Mouse (Mus musculus): ENCODE measurements around the gene Cfap77.

The Cfap77 gene

GRCm38 (mm10) chr2:28907691-28908388 is 147.0 kb downstream of the Cfap77 start:
- DNase-seq (ENCODE audit: low spot score) = no peak

- no peak for DNase-seq (ENCODE audit: low spot score)
Observed at GRCm38 (mm10) chr2:28905561-28905960, 149.3 kb downstream of the Cfap77 start.

- DNase-seq (ENCODE audit: low spot score) = no peak
Observed at GRCm38 (mm10) chr2:28904786-28905185, 150.1 kb downstream of the Cfap77 start.

- no peak for DNase-seq (ENCODE audit: low spot score)
Observed at GRCm38 (mm10) chr2:28903871-28904270, 151.0 kb downstream of the Cfap77 start.

GRCm38 (mm10) chr2:28902291-28902690 is 152.6 kb downstream of the Cfap77 start:
- DNase-seq (ENCODE audit: low spot score) = no peak

- no peak for DNase-seq (ENCODE audit: low spot score)
Observed at GRCm38 (mm10) chr2:28897340-28897899, 157.4 kb downstream of the Cfap77 start.

GRCm38 (mm10) chr2:28895876-28896275 is 159.0 kb downstream of the Cfap77 start:
- DNase-seq (ENCODE audit: low spot score) = no peak

GRCm38 (mm10) chr2:28893526-28893925 is 161.3 kb downstream of the Cfap77 start:
- DNase-seq (ENCODE audit: low spot score) = no peak

GRCm38 (mm10) chr2:28892796-28893195 is 162.1 kb downstream of the Cfap77 start:
- DNase-seq (ENCODE audit: low spot score) = no peak

- DNase-seq (ENCODE audit: low spot score) = no peak
Observed at GRCm38 (mm10) chr2:28884914-28885313, 170.0 kb downstream of the Cfap77 start.

- DNase-seq (ENCODE audit: low spot score) = no peak
Observed at GRCm38 (mm10) chr2:28882826-28883485, 171.9 kb downstream of the Cfap77 start.

GRCm38 (mm10) chr2:28882047-28882446 is 172.8 kb downstream of the Cfap77 start:
- no peak for DNase-seq (ENCODE audit: low spot score)

- no peak for DNase-seq (ENCODE audit: low spot score)
Observed at GRCm38 (mm10) chr2:28881275-28881674, 173.6 kb downstream of the Cfap77 start.
